Mouse (Mus musculus): ENCODE data around the gene Cwc27.

- TF ChIP-seq CTCF (IDR thresholded peaks at IDR 0.05; ENCODE audit: low read depth, low read length) (no peak), POLR2A (IDR thresholded peaks at IDR 0.05; ENCODE audit: extremely low read depth, insufficient read depth, low read length) (no peak)
Observed at GRCm38 (mm10) chr13:104821908-104822307, 5.0 kb upstream of the Cwc27 start.

All from liver, adult 2 months (tissue).